Mouse (Mus musculus) right cerebral cortex, adult 2 months (tissue): ENCODE measurements at regions not wholly inside any gene's neighbourhood (a gene's known extent, or its start where the extent isn't known, plus 50 kb on each side); places are given as distances from the start of the nearest gene placed in this dataset.

ENCODE experiments used
- DNase-seq, 2 experiments: peaks; one replicate each; pipeline ENCODE4 v3.0.0; 2021 to 2022; ENCODE audit warnings: low spot score in 2 of 2

DNA sequence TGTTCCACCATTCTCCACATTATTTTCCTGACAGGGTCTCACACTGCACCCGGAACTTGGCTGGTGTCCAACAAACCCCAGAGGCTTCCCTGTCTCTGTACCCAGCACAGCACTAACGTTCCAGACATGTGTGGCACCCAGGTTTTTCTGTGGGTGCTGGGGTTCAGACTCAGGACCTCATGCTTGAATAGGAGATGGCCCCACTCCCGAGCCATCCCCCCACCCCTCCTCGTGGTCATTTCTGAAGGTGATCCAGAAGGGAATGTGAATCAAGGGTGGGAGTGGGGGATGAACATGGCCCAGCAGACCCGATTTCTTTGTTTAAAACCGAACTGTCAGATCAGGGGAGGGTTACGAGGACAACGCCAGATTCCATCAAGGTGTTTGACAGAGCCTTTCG, 245.6 kb downstream of the Tbc1d1 start:
- DNase-seq, result no peak

- DNase-seq, result no peak
Observed at GRCm38 (mm10) chr5:64403077-64403981, 247.2 kb downstream of the Tbc1d1 start.

DNA sequence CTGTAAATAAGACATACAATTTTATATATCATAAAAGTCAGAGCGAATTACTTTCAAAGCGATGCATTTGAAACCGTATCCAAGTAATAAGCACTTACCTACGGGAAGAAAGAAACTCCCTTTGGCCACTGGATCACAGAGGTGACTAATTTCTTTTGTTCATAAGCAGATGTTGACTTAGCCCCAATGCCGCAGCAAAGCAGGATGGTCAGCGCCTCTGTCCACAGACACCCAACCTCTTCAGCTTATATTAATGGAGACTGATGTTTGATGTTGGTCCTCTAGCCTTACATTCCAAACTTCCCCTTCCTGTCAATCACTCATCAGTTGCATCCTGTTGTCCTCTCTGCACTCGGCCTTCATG, 247.9 kb downstream of the Tbc1d1 start:
- DNase-seq, result no peak

DNA sequence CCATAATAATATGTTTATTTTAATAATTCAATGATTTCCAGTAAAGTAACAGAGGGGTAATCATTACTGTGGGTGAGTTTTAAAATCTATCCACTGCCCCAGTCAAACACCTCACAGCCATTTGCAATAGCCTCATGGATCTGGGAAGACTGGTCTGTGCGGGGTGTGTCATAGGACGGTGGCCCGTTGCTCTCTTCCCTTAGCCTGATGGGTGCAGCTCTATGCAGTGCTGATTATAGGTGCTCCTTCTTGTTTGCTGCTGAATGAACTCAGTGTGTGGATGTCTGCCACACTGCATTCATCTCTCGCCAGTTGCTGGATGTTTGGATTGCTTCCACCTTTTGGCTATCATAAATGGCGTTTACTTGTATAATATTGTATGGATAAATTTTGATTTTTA, 248.4 kb downstream of the Tbc1d1 start:
- no peak for DNase-seq

- DNase-seq, result no peak
Observed at GRCm38 (mm10) chr5:64408938-64409337, 252.8 kb downstream of the Tbc1d1 start.

DNA sequence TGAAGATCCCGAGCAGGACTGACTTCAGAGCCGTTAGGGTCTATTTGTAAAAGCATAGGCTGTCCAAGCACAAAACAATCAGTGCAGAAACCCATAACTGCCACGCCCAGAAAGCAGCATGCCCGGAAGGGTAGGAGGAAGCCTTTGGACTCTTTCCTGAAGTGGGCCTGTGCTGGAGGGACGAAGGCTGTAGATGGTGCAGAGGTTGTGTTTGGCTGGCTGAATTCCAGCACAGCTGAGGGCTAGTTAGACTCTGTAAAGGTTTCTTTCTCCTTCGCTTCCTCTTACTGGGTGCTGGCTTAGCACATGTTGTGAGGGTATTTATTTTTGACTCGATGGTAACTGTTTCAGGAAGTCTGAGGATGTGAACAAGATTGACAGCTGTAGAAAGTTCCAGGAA, 254.5 kb downstream of the Tbc1d1 start:
- DNase-seq, result no peak

DNA sequence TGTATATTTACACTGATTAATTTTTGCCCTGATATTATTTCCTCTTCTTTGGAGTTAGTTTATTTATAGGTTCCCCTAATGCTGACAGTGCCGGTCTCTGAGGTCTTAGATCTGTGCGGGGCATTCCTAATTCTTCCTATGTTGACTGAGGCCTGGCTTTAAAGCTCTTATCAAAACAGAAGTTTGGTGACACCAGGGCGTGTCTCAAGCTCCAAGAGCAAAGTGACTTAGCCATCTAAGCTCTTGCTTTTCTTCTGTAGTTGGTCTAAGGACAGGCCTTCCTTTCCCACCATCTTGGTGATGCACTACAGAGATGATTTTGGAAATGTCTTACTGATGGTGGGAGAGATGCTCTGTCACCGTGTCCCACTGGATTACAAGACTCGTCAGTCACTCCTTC, 258.4 kb downstream of the Tbc1d1 start:
- DNase-seq, result no peak

- DNase-seq, result no peak
Observed at GRCm38 (mm10) chr5:64419395-64419794, 263.3 kb downstream of the Tbc1d1 start.

DNA sequence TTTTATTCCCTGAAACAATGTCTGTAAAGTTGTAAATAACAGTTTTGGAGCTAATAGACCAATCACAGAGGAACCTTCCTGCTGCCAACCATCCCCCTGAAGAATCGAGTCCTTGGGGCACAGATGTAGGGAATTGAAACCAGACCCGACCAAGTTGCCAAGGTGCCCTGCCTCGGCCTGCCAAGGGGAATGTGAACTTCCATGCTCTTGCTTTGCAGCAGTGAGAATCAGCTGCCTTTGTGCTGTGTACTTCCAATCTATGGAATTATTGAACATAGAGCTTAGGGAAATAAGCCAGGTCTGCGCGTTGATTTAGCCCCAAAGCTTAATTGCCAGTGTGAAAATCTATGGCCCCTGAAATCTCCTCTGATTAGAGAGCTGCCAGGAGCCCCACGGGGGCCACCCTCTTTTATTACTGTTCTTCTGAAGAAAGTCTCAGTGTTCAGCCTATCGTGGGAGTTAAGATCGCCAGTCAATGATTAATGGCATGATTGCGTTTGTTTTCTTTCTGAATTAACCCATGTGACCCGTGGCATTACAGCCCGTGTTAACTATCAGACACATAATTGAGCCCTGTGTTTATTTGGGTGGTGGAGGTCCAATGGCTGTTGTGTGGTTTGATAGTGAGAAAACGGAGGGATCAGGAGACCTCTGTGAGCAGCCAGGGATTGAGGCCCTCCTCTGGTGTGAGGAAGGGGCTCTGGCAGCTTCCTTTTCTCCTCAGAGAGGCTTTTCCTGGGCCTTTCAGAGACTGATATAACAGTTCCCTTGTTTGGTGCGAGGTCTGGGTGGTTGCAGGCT, 266.9 kb downstream of the Tbc1d1 start:
- DNase-seq, result no peak

GRCm38 (mm10) chr5:64428822-64429221, 272.7 kb downstream of the Tbc1d1 start:
- DNase-seq, result no peak

DNA sequence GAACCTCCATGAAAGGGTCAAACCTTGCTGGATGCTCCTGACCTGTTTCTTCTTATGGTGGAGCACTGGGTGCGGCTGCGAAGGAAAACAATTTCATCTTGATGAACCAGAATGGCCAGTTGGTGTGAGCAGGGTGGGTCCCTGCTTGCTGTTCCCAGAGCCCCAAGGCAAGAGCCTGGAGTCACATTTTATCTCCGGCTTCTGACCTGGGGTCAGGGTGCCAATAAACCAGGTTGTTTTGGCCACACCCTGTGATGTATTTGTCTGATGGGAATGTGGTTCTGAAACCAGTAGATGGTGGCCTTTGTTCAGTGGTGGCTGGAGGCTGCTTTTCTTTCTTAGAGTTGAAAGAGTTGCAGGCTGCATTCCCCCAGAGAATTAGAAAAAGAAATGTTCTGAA, 274.4 kb downstream of the Tbc1d1 start:
- no peak for DNase-seq

GRCm38 (mm10) chr5:64431624-64432023, 275.5 kb downstream of the Tbc1d1 start:
- DNase-seq, result no peak

DNA sequence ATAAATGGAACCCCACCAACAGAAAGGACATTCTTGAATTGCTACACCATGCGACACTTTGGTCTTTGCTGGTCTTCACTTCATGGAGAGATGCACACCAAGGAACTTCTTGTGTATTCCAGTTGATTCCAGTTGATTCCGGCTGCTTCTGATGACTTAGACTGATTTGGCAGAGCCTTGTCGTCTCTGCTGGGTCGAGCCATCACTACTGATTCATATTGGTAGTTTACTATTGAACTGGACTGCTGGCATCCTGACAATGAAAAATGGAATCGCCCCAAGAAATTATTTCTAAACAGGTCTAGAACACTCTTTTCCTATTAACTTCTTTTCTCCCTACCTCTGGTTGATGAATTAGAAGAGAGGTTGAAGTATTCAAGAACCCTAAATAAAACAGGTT, 277.7 kb downstream of the Tbc1d1 start:
- DNase-seq, result no peak

DNA sequence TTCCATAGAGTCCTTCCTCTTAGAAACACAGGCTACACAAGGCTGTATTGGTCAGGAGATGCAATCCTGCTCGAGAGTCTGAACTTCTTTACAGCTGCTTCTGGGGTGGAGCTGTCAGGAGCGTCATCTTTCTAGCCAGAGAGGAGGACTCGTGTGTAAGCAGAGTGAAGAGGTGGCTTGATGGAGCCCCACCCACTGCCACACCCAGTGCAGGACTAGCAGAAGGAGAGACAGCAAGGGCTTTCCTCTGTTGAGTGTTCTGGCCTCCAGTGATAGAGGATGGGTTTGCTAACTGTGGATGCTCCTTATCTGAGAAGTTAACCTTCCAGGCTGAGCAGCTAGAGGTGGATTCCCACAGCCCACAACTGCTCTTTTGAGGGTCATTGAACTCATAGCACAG, 279.4 kb downstream of the Tbc1d1 start:
- DNase-seq, result no peak

DNA sequence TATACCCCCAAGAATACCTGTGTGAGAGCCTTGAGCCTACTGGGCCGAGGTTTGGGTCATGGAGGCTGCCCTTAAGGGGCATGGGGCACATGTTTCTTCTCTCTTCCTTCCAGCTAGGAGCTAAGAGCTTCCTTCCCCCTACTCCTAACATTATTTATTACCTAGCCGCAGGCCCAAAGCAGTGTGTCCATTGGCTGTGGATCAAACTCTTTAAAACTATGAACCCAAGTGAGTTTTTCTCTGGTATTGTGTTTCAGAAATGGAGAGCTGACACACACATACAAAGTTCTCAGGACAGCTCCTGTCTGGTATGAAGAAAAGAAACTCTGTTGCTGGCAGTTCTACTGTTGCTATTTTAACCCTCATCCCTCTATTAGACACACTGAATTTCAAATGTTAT, 279.9 kb downstream of the Tbc1d1 start:
- no peak for DNase-seq

GRCm38 (mm10) chr5:64437720-64438119, 281.6 kb downstream of the Tbc1d1 start:
- DNase-seq, result no peak

- DNase-seq, result no peak
Observed at GRCm38 (mm10) chr5:64438446-64439134, 282.5 kb downstream of the Tbc1d1 start.

DNA sequence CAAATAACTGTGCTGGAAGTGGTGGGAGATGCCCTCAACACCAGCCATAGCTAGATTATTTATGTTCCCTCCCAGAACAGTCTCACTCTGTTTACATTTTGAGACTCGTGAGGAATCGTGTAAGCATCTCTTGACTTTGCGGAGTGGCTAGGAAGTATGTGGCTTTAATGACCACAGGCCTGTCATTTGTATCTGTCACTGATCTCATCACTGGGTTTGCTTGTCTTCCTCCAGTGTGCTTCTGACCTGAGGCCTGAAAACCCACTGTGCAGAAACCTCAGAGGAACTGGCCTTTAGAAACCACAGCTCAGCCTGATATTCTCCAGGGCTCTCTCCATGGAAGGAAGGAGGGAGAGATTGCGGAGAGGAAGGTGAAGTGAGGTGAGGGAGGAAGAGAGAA, 291.7 kb downstream of the Tbc1d1 start:
- no peak for DNase-seq

DNA sequence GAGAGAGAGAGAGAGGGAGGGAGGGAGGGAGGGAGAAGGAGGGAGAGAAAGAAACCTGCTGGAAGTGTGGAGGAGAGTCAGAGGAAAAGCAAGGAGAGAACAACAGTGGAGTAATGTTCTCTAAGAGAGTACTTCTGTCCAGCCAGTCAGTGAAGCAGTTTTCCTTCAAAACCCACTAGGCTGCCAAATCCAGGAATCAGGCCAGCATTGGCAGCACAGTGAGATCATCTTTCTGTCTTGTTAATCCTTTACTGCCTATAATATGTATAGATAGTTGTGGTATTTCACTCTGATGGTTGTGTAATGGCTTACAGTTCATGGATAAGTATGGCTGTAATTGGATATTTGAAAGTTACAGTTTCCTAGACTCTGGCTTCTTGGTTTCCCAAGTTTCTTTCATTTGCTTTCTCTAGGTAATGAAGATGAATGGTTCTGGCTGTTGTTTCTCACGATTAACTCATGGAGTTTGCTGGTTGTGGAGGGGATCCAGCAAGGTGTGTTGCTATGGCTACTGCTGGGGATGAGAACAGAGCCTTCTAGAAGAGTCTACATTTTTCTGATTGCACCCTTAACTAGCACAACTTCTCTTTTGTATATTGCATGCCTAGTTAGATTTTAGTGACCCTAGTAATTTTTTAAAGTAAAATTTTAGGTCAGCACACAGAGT, 296.7 kb downstream of the Tbc1d1 start:
- no peak for DNase-seq

- no peak for DNase-seq
Observed at GRCm38 (mm10) chr5:64459807-64460206, 303.7 kb downstream of the Tbc1d1 start.

- no peak for DNase-seq
Observed at GRCm38 (mm10) chr5:64460891-64461290, 304.8 kb downstream of the Tbc1d1 start.

DNA sequence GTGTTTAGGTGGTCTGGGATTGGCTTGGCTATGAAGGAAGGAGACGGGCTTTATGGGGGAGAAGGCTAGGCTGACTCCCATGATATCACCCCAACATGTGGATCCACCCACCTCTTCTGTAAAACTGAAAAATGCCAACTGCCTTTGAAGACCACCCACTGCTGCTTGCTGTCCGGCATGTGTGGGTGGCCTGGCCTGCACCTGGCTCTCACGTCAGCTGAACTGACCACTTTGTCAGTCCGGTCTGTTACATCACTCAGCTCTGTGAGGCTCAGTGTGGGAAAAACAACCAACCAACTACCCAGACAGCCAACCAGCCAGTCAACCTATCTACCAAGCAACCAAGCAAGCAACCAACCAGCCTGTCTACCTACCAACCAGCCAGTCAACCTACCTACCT, 305.5 kb downstream of the Tbc1d1 start:
- no peak for DNase-seq
